Mouse (Mus musculus) G1E (cell line): ENCODE results near the gene Prkca. TPM values are rescaled to one million over a fixed set of nuclear protein-coding genes. Genes with fewer than 3 reads are reported as not detected.

Experiments
- ATAC-seq: 2 replicates; pipeline ENCODE4 v1.8.0; 2016; ENCODE audit warnings: mild to moderate bottlenecking; ENCODE audit not compliant: insufficient number of reproducible peaks, poor library complexity, low FRiP score, severe bottlenecking; ENCODE audit errors: extremely low read depth
- DNase-seq: peaks from one replicate; pipeline ENCODE4 v3.0.0; 2012; ENCODE audit warnings: low spot score
- H3K27me3 ChIP-seq: 2 replicates; pipeline ENCODE4 v1.6.1; 2012; ENCODE audit warnings: mild to moderate bottlenecking, low read length, inconsistent platforms; ENCODE audit not compliant: insufficient read depth
- H3K36me3 ChIP-seq: replicated peaks from 2 replicates; pipeline ENCODE3; 2012; ENCODE audit warnings: mild to moderate bottlenecking, inconsistent platforms
- H3K4me1 ChIP-seq: 2 replicates; pipeline ENCODE4 v1.6.1; 2012; ENCODE audit warnings: low read depth, low read length, inconsistent platforms, mixed read lengths; ENCODE audit not compliant: insufficient read depth
- H3K4me3 ChIP-seq: 2 replicates; pipeline ENCODE4 v1.5.1; 2012; ENCODE audit warnings: low read depth, mild to moderate bottlenecking, inconsistent platforms, low read length, moderate library complexity, mixed read lengths
- H3K9me3 ChIP-seq: replicated peaks from 2 replicates; pipeline ENCODE4 v1.6.1; 2012; ENCODE audit warnings: inconsistent platforms
- CTCF ChIP-seq: IDR thresholded peaks from 2 replicates; pipeline ENCODE4 v1.5.1; 2012; ENCODE audit warnings: low read depth, low read length, inconsistent platforms, mixed read lengths
- GATA1 ChIP-seq: IDR thresholded peaks from 2 replicates; pipeline ENCODE4 v1.6.1; 2012; ENCODE audit warnings: borderline replicate concordance, low read length, inconsistent platforms, mixed read lengths
- GATA2 ChIP-seq: IDR thresholded peaks from 2 replicates; pipeline ENCODE4 v1.6.1; 2012; ENCODE audit warnings: low read depth, low read length, inconsistent platforms, borderline replicate concordance
- POLR2AphosphoS5 ChIP-seq: IDR thresholded peaks from 2 replicates; pipeline ENCODE4 v1.6.1; 2012; ENCODE audit warnings: low read depth, low read length, inconsistent platforms; ENCODE audit not compliant: insufficient replicate concordance
- TAL1 ChIP-seq: conservative IDR thresholded peaks from 2 replicates; pipeline ENCODE4 v1.6.1; 2012; ENCODE audit warnings: low read depth, low read length, inconsistent platforms, mixed read lengths
- polyA plus RNA-seq: library from polyadenylated mRNA; stranded (reverse); fragments of >175 nt; gene quantifications from 2 replicates; pipeline ENCODE4 v1.2.3, GENCODE M21; 2012
- total RNA-seq, 2 experiments: library from RNA; stranded (forward) in 1 of 2; stranded (reverse) in 1 of 2; fragments of 200-1000 nt in 1 of 2; fragments of >200 nt in 1 of 2; fragmentation: Nextera tagmentation in 1 of 2; gene quantifications; 2 replicates each; pipeline ENCODE4 v1.2.3; 2014 to 2017

Prkca gene
- total and polyA plus RNA-seq, 3 experiments: 0.11 TPM; not detected in 2

DNA sequence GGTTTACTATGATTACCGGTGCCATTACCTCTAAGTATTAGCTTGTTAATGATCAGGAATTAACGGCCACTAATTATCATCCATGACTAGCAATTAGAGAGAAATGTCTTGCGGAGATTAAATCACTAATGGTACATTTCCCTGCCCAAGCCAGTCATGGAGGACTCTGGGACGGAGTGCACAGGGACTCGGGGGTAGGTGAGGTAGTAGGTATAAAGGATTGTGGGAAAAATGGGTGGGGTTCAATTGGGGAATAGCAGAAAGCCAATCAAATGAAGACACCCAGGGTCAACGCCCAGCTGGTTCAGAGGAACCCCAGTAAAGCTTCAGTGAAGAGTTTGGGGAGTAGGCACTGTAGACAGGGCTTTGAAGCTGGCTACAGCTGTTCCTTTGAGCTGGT, 456.4 kb downstream of the Prkca start:
- no peaks in the 10 kb centered on the region for H3K4me1 ChIP-seq
- no peak for ATAC-seq
- TF ChIP-seq POLR2AphosphoS5 (no peak), TAL1 (no peak), GATA2 (no peak), GATA1 (no peak), CTCF (no peak)
- no peak overlapping the region for H3K4me3 ChIP-seq
- no peaks in the 10 kb centered on the region for H3K27me3 ChIP-seq
- DNase-seq: no peak
- H3K36me3 ChIP-seq: no peaks in the 10 kb centered on the region
- peaks cover 19% of the 10 kb centered on the region for H3K9me3 ChIP-seq

Other genes starting within 250 kb of the Prkca start
- gene Apoh, start 574 bp downstream of the Prkca start, total RNA-seq (2014; fragmentation: Nextera tagmentation): not detected in 2 replicates
- not detected in 2 replicates for gene Apoh, start 574 bp downstream of the Prkca start, total RNA-seq (2017)
- gene Apoh, start 574 bp downstream of the Prkca start, polyA plus RNA-seq: not detected in 2 replicates
- gene Cep112, start 81.3 kb upstream of the Prkca start, total RNA-seq (2014; fragmentation: Nextera tagmentation): not detected in 2 replicates
- gene Cep112, start 81.3 kb upstream of the Prkca start, total RNA-seq (2017): 0.22 TPM in 1 of 2 replicates, not detected in the other
- gene Cep112, start 81.3 kb upstream of the Prkca start, polyA plus RNA-seq: not detected in 2 replicates